Mouse (Mus musculus) forebrain, embryonic 10.5 days (tissue): ENCODE measurements around the gene Runx2. TPM values are rescaled to one million over a fixed set of nuclear protein-coding genes. Genes with fewer than 3 reads are reported as not detected.
A peak's percentile ranks its signal among the peaks of the same experiment; 100 is the strongest.

ENCODE experiments used
- DNase-seq: peaks from one replicate; pipeline ENCODE4 v3.0.0-alpha.2; 2017; ENCODE audit warnings: low spot score; ENCODE audit errors: extremely low spot score
- H3K27ac ChIP-seq: fragments of 300-500 bp; sonication (generic); 2 replicates; pipeline ENCODE4 v1.5.1; 2016; ENCODE audit warnings: mild to moderate bottlenecking
- H3K27me3 ChIP-seq: fragments of 300-500 bp; sonication (generic); 2 replicates; pipeline ENCODE4 v1.6.1; 2016; ENCODE audit warnings: mild to moderate bottlenecking; ENCODE audit not compliant: poor library complexity, severe bottlenecking
- H3K36me3 ChIP-seq: fragments of 300-500 bp; sonication (generic); replicated peaks from 2 replicates; pipeline ENCODE4 v1.6.1; 2016; ENCODE audit warnings: mild to moderate bottlenecking, moderate library complexity
- H3K4me1 ChIP-seq: fragments of 300-500 bp; sonication (generic); 2 replicates; pipeline ENCODE4 v1.6.1; 2016
- H3K4me3 ChIP-seq: fragments of 300-500 bp; sonication (generic); 2 replicates; pipeline ENCODE4 v1.5.1; 2016; ENCODE audit warnings: mild to moderate bottlenecking, moderate library complexity
- H3K9me3 ChIP-seq: fragments of 300-500 bp; sonication (generic); 2 replicates; pipeline ENCODE4 v1.6.1; 2016; ENCODE audit warnings: mild to moderate bottlenecking, moderate library complexity
- WGBS: fragments of 180-500 bp; shearing (Covaris S2); methylation state at CpG from one replicate; pipeline ENCODE4 v1.1.7; 2016; 5-methylcytosine and 5-hydroxymethylcytosine counted together
- polyA plus RNA-seq: library from polyadenylated mRNA; unstranded; fragments of >200 nt; fragmentation: Nextera tagmentation; extraction: Ambion mirVana; gene quantifications from 2 replicates; pipeline ENCODE4 v1.2.1, GENCODE M21; 2016

Runx2 gene
- polyA plus RNA-seq, 1 experiment from 2014 or later = 0.30 TPM

DNA sequence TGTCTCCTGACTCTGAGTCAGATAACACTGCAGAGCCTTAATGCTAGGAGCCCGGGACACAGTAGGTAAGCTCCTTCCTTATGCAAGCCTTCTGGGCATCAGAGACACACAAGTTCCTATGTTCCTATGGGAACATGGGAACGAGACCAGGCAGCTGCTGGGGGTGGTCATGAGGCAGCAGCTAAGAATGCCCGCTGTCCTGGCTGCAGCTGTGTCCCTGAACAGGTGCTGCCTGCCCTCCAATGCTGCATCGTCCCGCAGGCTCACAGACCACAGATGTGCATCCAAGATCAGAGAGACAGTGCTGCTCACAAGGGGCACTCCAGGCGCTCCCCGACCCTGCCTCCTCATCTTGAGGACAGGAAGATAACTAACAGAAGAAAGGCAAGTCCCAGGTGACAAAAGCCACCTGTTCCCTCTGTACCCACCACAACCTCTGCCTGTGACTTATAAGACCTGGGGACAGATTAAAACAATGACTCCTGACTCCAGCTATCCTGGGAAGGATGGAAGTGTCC lies 306.3 kb downstream of the Runx2 start:
- Histone ChIP-seq H3K9me3 (no peaks in the 10 kb centered on the region), H3K4me3 (no peak overlapping the region), H3K27ac (0 out of 2 replicates have a peak overlapping the region, but pooled peaks have one; percentile 33), H3K27me3 (peaks cover 6% of the 10 kb centered on the region; the same call in 1 of the 2 replicates), H3K4me1 (peaks cover 33% of the 10 kb centered on the region), H3K36me3 (no peaks in the 10 kb centered on the region)
- DNase-seq = no peak
- 76% methylated on average over 7 of the region's 7 CpGs for WGBS

DNA sequence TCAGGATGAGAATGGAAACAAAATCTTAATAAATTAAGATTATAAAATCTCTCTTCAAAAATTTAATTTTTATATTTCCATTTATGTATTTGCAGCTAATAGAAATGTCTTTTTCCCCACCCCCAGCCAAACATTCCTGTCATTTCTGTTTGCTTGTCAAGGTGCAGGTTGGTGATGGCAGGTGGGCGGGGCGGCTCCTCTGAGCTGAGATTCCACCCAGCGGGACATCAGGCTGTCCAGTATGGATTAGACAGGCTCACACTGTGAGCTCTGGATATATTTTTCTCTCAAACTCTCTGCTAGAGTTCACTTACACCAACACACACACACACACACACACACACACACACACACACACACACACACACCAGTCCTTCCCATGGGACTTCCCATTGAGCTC lies 306.9 kb downstream of the Runx2 start:
- Histone ChIP-seq H3K36me3 (no peaks in the 10 kb centered on the region), H3K27me3 (peaks cover 6% of the 10 kb centered on the region; the same call in 1 of the 2 replicates), H3K4me1 (peaks cover 33% of the 10 kb centered on the region), H3K27ac (0 out of 2 replicates have a peak overlapping the region, but pooled peaks have one; percentile 33), H3K4me3 (no peak overlapping the region), H3K9me3 (no peaks in the 10 kb centered on the region)
- DNase-seq = no peak
- WGBS = 91% methylated on average over 3 of the region's 3 CpGs

DNA sequence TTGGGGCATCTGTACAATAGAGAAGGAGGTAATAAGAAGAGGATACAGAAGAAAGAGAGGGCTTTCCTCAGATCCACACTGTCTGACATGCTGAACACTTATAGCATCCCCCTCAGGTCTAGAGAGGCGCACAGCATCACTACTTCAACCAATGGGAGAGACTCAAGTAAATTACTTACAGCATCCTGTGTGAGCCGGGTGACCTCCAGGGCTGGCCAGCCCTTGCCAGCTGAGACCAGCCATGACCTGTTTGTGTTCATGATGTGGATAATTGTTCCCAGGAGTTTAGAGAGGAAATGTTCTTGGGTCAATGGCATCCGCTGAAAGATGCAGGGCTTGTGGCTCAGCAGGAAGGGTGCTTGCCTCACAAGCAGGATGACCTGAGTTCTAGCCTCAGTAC lies 308.1 kb downstream of the Runx2 start:
- Histone ChIP-seq H3K4me3 (no peak overlapping the region), H3K36me3 (no peaks in the 10 kb centered on the region), H3K27ac (no peak overlapping the region), H3K4me1 (peaks cover 33% of the 10 kb centered on the region), H3K9me3 (no peaks in the 10 kb centered on the region), H3K27me3 (peaks cover 6% of the 10 kb centered on the region; the same call in 1 of the 2 replicates)
- 67% methylated on average over 3 of the region's 3 CpGs for WGBS
- DNase-seq = peak; percentile 47

DNA sequence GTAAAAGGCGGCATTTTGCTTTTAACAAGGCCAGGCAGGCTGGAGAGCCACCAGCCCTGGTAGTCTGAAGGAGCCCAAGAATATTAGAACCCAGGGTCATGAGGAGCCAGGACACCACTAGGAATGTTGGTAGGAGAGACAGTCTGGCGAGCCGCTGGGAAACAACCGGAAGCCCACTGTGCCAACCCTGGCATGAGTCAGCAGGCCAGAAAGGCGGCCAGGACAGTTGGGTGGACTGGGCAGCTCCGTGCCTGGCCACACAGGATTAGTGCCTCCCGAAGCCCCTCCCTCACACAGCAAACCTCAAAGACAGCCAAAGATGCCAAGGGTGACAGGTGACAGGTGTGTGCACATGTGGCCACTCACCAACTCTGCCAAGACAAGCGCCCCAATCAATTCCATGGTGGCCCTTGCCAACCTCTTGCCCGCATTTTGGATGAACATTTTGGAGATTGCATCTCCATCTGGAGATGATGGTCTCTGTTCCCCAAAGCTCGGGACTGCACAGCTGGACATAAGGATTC lies 309.7 kb downstream of the Runx2 start:
- Histone ChIP-seq H3K27ac (no peak overlapping the region), H3K4me3 (no peak overlapping the region), H3K9me3 (no peaks in the 10 kb centered on the region), H3K27me3 (peaks cover 6% of the 10 kb centered on the region; the same call in 1 of the 2 replicates), H3K36me3 (no peaks in the 10 kb centered on the region), H3K4me1 (peaks cover 26% of the 10 kb centered on the region)
- DNase-seq = no peak
- 92% methylated on average over 10 of the region's 10 CpGs for WGBS

DNA sequence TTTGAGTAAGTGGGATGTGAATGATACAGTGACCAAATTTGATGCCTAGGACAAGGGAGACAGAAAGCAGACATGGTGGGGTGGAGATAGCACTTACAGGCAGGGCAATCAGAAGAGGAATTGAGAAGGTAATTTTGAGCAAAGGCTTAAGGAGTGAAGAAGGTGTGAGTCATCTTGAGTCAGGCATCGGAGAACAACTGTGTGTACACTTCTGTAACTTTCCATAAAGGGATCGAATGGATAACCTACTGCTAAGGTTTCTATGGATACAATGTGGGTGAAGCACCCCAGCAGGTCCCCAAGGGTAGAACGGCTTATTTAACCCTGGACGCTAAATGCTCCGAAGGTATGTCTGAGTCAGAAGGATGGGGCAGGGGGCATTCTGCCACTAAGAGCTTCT lies 312.4 kb downstream of the Runx2 start:
- 92% methylated on average over 5 of the region's 5 CpGs for WGBS
- no peak for DNase-seq
- Histone ChIP-seq H3K27me3 (peaks cover 4% of the 10 kb centered on the region; the same call in 1 of the 2 replicates), H3K27ac (no peak overlapping the region), H3K36me3 (no peaks in the 10 kb centered on the region), H3K4me3 (no peak overlapping the region), H3K4me1 (peaks cover 11% of the 10 kb centered on the region; the same call in 1 of the 2 replicates), H3K9me3 (no peaks in the 10 kb centered on the region)

DNA sequence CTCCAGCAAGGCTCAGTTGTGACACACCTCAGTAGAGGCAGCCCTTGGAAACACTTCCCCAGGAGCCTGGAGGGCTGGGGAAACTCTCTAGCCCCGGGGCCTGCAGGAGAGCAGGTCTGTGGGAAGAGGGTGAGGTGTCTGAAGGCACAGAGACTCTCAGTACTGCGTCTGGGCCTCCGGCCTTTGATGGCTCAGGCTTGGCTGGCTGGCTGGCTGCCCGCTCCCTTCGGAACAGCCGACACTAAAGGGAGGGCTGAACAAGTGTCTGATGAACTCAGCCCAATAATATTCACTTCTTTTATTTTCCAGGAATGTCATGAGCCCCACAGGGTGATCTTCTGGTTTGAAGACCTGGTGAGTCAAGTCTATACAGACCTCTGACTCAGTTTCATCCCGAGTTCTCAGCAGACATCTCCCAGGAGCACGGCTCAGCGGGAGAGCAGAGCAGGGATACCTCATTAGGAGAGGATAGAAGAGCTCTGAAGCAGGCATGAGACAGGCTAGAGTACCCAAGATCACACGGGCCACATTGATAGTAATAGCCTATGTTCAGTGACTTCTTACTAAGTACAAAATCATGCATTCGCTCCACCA lies 314.2 kb downstream of the Runx2 start:
- Histone ChIP-seq H3K4me3 (no peak overlapping the region), H3K27me3 (peaks cover 4% of the 10 kb centered on the region; the same call in 1 of the 2 replicates), H3K9me3 (no peaks in the 10 kb centered on the region), H3K27ac (no peak overlapping the region), H3K4me1 (no peaks in the 10 kb centered on the region), H3K36me3 (no peaks in the 10 kb centered on the region)
- WGBS = 84% methylated on average over 11 of the region's 11 CpGs
- DNase-seq = no peak

DNA sequence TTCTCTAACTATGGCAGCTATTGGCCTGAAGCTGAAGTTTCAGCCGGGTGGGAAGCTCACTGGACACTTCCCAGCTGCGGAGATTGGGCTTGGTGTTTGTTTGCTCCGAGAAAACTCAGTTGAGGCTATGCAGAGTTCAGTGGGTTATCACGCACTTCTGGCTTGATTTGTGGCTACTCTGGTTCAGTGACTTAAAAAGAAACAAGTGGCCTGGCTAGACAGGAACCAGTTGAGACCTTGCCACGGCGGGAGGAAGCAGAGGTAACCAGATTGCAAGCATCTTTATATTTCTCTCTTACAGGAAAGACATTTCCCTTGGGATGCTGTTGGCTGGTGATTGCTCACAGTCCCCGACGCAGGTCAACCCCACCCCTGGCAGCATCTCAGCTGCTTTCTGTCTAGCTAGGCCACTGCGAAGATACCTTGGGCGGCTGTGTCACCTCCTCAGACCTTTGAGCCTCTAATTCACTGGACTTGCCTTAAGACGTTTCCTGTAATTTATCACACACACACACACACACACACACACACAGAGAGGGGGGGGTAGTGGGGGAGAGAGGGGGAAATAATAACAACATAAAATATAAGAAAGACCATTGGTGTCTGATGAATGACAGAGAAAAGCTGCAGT lies 324.3 kb downstream of the Runx2 start:
- Histone ChIP-seq H3K27ac (no peak overlapping the region), H3K4me3 (no peak overlapping the region), H3K9me3 (no peaks in the 10 kb centered on the region), H3K36me3 (no peaks in the 10 kb centered on the region), H3K4me1 (no peaks in the 10 kb centered on the region), H3K27me3 (no peaks in the 10 kb centered on the region)
- no peak for DNase-seq
- WGBS = 82% methylated on average over 11 of the region's 11 CpGs

DNA sequence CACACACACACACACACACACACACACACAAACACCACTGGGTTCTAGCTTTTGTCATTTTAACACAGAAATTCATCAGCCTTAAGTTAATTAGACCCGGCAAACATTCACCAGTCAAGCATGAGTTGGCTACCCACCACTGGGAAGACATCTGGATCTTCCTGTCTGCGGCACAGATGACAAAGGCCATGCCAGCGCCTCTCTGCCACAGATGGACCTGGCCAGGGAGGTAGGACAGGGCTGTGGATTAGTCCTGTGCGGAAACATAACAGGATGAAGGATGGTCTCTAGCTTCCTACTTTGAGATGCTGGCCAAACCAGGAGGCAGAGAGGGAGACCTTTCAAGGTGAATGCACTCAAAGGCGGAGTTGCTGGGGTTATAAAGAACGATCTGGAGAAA lies 325.3 kb downstream of the Runx2 start:
- Histone ChIP-seq H3K27ac (no peak overlapping the region), H3K27me3 (no peaks in the 10 kb centered on the region), H3K36me3 (no peaks in the 10 kb centered on the region), H3K4me1 (no peaks in the 10 kb centered on the region), H3K4me3 (no peak overlapping the region), H3K9me3 (no peaks in the 10 kb centered on the region)
- 88% methylated on average over 6 of the region's 6 CpGs for WGBS
- DNase-seq = no peak

DNA sequence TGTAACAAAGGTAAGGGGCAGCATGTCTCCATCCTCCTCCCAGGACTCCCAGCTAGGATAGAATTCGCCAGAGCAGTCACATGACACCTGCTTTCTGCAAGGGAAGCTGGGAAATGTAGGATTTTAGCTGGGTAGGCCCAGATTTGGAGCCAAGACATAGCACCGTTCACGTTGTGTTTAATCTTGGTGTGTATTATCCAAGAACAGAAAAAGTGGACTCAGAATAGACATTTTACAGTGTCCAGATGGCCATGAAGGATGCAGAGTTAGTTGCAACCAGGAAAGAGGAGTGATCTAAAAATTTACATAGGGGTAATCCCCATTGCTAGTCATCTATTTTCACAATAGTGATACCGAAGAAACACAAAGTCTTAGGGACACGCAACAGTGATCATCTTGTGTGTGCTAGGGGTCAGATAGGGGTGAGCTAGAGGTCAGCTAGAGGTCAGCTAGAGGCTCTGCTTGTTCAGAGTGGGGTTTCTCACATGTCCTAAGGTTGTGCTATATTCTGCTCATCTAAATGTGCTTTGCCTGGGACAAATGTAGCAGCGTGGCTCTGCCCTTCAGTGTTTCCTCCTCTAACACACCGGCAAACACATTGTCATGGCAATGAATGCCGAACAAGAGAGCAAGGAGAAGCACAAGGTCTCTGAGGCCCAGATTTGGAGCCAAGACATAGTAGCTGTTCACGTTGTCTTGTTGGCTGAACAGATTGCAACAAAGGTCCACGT lies 326.9 kb downstream of the Runx2 start:
- Histone ChIP-seq H3K4me3 (no peak overlapping the region), H3K9me3 (no peaks in the 10 kb centered on the region), H3K4me1 (no peaks in the 10 kb centered on the region), H3K27ac (no peak overlapping the region), H3K36me3 (no peaks in the 10 kb centered on the region), H3K27me3 (no peaks in the 10 kb centered on the region)
- 85% methylated on average over 10 of the region's 10 CpGs for WGBS
- no peak for DNase-seq

DNA sequence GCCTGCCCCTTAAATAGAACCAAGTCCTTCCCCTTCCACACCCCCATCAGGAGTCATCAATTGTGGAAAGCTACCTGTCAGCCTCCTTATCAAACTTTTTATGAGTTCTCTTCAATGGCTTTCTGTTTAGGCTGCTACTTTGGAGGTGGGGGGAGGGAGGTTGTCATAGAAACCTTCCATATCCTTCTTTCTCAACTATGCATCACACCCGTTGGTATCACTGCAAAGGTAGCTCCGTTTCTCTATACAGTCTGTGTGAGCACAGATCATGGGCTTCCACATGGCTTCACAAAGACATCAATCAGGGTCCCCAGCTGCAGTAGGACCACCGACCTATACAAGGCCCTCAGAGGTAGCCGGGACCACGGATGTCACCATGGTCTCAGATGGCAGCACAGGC lies 329.3 kb downstream of the Runx2 start:
- WGBS = 88% methylated on average over 5 of the region's 5 CpGs
- DNase-seq = no peak
- Histone ChIP-seq H3K27me3 (no peaks in the 10 kb centered on the region), H3K27ac (no peak overlapping the region), H3K4me1 (no peaks in the 10 kb centered on the region), H3K4me3 (no peak overlapping the region), H3K9me3 (no peaks in the 10 kb centered on the region), H3K36me3 (no peaks in the 10 kb centered on the region)

DNA sequence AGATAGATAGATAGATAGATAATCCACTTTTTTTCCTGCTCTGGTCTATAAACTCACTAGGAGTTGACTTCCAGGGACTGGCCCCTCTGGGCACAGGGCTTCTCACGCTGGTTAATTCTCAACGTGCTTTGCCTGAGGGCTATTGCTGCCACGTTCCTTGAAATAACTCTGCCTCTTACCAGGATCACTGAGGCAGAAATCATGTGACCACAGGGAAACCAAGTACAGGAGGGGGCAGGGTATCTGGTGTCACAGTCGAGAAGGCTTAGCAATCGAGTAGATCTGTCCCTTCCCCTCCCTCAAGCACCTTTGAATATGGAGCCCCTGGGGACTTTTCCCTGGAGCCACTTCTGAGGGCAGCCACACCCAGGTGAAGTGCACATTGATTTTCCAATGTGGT lies 334.7 kb downstream of the Runx2 start:
- H3K4me3 ChIP-seq = no peak overlapping the region
- no peaks in the 10 kb centered on the region for H3K9me3 ChIP-seq
- no peak for DNase-seq
- no peaks in the 10 kb centered on the region for H3K27me3 ChIP-seq
- no peaks in the 10 kb centered on the region for H3K36me3 ChIP-seq
- 43% methylated on average over 5 of the region's 5 CpGs for WGBS
- no peak overlapping the region for H3K27ac ChIP-seq
- peaks cover 4% of the 10 kb centered on the region; the same call in 1 of the 2 replicates for H3K4me1 ChIP-seq

DNA sequence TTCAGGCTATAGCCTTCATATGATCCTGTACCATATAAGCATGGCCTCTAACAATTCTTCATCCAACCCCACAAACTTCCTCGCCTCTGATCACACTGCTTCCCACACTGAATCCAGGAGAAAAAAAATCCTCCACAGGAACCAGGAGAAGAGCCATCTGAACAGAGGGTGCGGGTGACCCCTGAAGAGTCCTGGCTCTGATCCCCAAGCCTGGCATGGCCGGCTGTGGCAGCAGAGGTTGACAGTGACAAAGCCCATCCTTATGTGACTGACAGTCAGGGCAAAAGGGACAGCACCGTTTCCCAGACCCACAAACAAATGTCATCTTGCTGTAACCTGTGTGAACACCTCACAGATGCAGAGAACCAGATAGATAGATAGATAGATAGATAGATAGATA lies 335.1 kb downstream of the Runx2 start:
- H3K9me3 ChIP-seq = no peaks in the 10 kb centered on the region
- 81% methylated on average over 4 of the region's 4 CpGs for WGBS
- no peaks in the 10 kb centered on the region for H3K27me3 ChIP-seq
- H3K36me3 ChIP-seq = no peaks in the 10 kb centered on the region
- H3K27ac ChIP-seq = no peak overlapping the region
- peaks cover 8% of the 10 kb centered on the region; the same call in 1 of the 2 replicates for H3K4me1 ChIP-seq
- DNase-seq = no peak
- H3K4me3 ChIP-seq = no peak overlapping the region
